In the genomic region with DNA sequence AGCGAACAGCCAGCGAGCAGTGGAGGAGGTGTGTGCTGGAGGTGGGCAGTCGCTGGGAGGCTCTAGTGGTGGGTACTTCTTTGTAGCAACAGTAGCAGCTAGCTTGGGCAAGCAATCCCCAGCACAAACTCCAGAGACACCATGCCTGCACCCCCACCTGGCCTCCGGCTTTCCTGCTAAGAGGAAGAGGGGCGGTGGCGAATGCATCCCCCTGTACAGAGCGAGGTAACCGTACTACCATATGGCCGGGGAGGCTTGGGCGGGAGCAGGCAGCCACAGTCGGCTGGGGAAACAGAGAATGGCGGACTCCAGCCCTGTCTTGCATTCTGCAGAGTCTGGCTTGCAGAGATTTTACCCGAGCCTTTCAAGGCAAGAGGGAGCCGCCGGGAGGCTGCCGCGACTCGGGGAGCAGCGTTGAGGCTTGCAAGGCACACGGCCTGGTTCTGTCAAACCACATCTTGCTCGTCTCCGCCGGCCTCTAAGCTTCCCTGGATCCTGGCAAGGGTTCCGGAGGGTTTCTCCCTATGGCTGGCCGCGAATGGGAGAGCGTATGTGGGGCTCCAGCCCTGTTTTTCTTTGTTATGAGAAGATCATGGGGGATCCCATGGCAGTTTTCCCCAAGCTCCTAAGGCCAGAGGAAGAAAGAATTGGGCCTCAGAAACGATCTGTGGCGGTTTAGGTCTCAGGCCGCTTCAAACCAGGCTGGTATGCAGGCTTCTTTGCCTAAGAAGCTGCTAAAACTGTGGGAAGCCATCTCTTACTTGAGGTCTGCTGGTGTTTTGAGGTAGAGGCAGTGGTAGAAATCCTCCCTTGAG, we compare ENCODE assay signal across 12 mouse cellular contexts. TPM values are rescaled to one million over a fixed set of nuclear protein-coding genes. Genes with fewer than 3 reads are reported as not detected.
A peak's percentile ranks its signal among the peaks of the same experiment; 100 is the strongest.
DNase-seq lines count a peak whose midpoint lies in the region; ATAC-seq and TF ChIP-seq lines count a peak whose summit lies in the region.
"Had no signal": no experiment of that assay in that cellular context is flagged by ENCODE, and none has a peak within 500 bp of the region (broad histone marks: within the 10 kb centered on the region; RNA-seq: fewer than 3 reads in every experiment).

No protein-coding gene starts in this region.

- H3K36me3 ChIP-seq in forebrain, postnatal 0 days (ENCODE audit: insufficient read depth) = no peaks in the 10 kb centered on the region
- H3K36me3 ChIP-seq in forebrain, embryonic 12.5 days (replicated peaks) = no peaks in the 10 kb centered on the region
- H3K36me3 ChIP-seq in midbrain, embryonic 14.5 days (ENCODE audit: control insufficient read depth, insufficient read depth, low read length) = no peaks in the 10 kb centered on the region
- no peaks in the 10 kb centered on the region for H3K36me3 ChIP-seq in midbrain, embryonic 16.5 days (ENCODE audit: control insufficient read depth, insufficient read depth, low read length)
- H3K36me3 ChIP-seq in neural tube, embryonic 11.5 days (ENCODE audit: control insufficient read depth, insufficient read depth, low read length) = no peaks in the 10 kb centered on the region
- H3K36me3 ChIP-seq: midbrain, embryonic 13.5 days had no signal

- under 1% methylated on average over 30 of the region's 30 CpGs for WGBS in forebrain, postnatal 0 days
- WGBS in forebrain, embryonic 12.5 days = 1% methylated on average over 30 of the region's 30 CpGs
- under 1% methylated on average over 30 of the region's 30 CpGs for WGBS in midbrain, embryonic 14.5 days
- WGBS in midbrain, embryonic 16.5 days = 2% methylated on average over 30 of the region's 30 CpGs
- whole genome bisulfite sequencing in neural tube, embryonic 11.5 days = under 1% methylated on average over 30 of the region's 30 CpGs

- no peak overlapping the region for H3K9ac ChIP-seq in forebrain, postnatal 0 days
- H3K9ac ChIP-seq in forebrain, embryonic 12.5 days = no peak overlapping the region
- no peak overlapping the region for H3K9ac ChIP-seq in midbrain, embryonic 14.5 days (replicated peaks; ENCODE audit: low read length)
- no peak overlapping the region for H3K9ac ChIP-seq in midbrain, embryonic 16.5 days (ENCODE audit: low read depth, low read length)
- H3K9ac ChIP-seq in neural tube, embryonic 11.5 days (ENCODE audit: low read length) = no peak overlapping the region
- H3K9ac ChIP-seq: midbrain, embryonic 13.5 days had no signal

- peak; percentile 30 for DNase-seq in forebrain, postnatal 0 days
- DNase-seq in midbrain, embryonic 14.5 days = peak; percentile 59
- DNase-seq in neural tube, embryonic 11.5 days (ENCODE audit: low spot score) = peak; percentile 53
- no peak for DNase-seq in layer of hippocampus, postnatal 25 days (ENCODE audit: extremely low spot score in 1 of 2, low spot score in 1 of 2)
- DNase-seq: layer of hippocampus, adult 9-11 months had no signal

- ATAC-seq in forebrain, postnatal 0 days = no peak
- ATAC-seq in forebrain, embryonic 12.5 days (ENCODE audit: low FRiP score) = no peak
- ATAC-seq in midbrain, embryonic 14.5 days (ENCODE audit: low FRiP score, low TSS enrichment) = no peak
- no peak for ATAC-seq in midbrain, embryonic 16.5 days
- 0 out of 2 replicates have a peak, but pooled peaks have one; percentile 21 for ATAC-seq in granulocyte monocyte progenitor cell, adult 5-6 weeks (replicated peaks; ENCODE audit: poor library complexity, severe bottlenecking)
- ATAC-seq in neural tube, embryonic 11.5 days (ENCODE audit: insufficient read depth, low FRiP score, low TSS enrichment) = no peak
- no peak for ATAC-seq in erythroid progenitor cell, adult 5-6 weeks (replicated peaks; ENCODE audit: low FRiP score, poor library complexity, severe bottlenecking)
- ATAC-seq: midbrain, embryonic 13.5 days had no signal

- no peak for TF ChIP-seq CTCF in forebrain, postnatal 0 days (IDR thresholded peaks at IDR 0.05; ENCODE audit: low read depth)

- no peaks in the 10 kb centered on the region for H3K4me1 ChIP-seq in forebrain, postnatal 0 days (ENCODE audit: insufficient read depth)
- H3K4me1 ChIP-seq in forebrain, embryonic 12.5 days = peaks cover 8% of the 10 kb centered on the region; the same call in 1 of the 2 replicates
- no peaks in the 10 kb centered on the region for H3K4me1 ChIP-seq in midbrain, embryonic 14.5 days (ENCODE audit: control insufficient read depth, insufficient read depth, low read length)
- no peaks in the 10 kb centered on the region for H3K4me1 ChIP-seq in midbrain, embryonic 16.5 days (ENCODE audit: control insufficient read depth, insufficient read depth, low read length)
- no peaks in the 10 kb centered on the region for H3K4me1 ChIP-seq in neural tube, embryonic 11.5 days (ENCODE audit: control insufficient read depth, insufficient read depth, low read length)

- H3K27ac ChIP-seq in forebrain, postnatal 0 days (ENCODE audit: low read depth, low read length) = no peak overlapping the region
- H3K27ac ChIP-seq in forebrain, embryonic 12.5 days = no peak overlapping the region
- H3K27ac ChIP-seq in midbrain, embryonic 14.5 days (replicated peaks; ENCODE audit: low read depth, low read length) = no peak overlapping the region
- no peak overlapping the region for H3K27ac ChIP-seq in midbrain, embryonic 16.5 days (ENCODE audit: low read length)
- H3K27ac ChIP-seq in neural tube, embryonic 11.5 days (ENCODE audit: low read depth, low read length) = no peak overlapping the region
- H3K27ac ChIP-seq: midbrain, embryonic 13.5 days had no signal

- no peak overlapping the region for H3K4me3 ChIP-seq in forebrain, postnatal 0 days (ENCODE audit: low read depth, low read length)
- no peak overlapping the region for H3K4me3 ChIP-seq in forebrain, embryonic 12.5 days (replicated peaks)
- H3K4me3 ChIP-seq in midbrain, embryonic 14.5 days (replicated peaks; ENCODE audit: low read depth, low read length) = no peak overlapping the region
- no peak overlapping the region for H3K4me3 ChIP-seq in midbrain, embryonic 16.5 days (ENCODE audit: low read depth, low read length)
- H3K4me3 ChIP-seq in neural tube, embryonic 11.5 days (ENCODE audit: low read depth, low read length) = 0 out of 2 replicates have a peak overlapping the region, but pooled peaks have one; percentile 4
- H3K4me3 ChIP-seq: midbrain, embryonic 13.5 days had no signal

- no peak overlapping the region for H3K4me2 ChIP-seq in forebrain, postnatal 0 days (ENCODE audit: low read depth)
- no peak overlapping the region for H3K4me2 ChIP-seq in forebrain, embryonic 12.5 days
- H3K4me2 ChIP-seq in midbrain, embryonic 14.5 days (ENCODE audit: low read length) = no peak overlapping the region
- no peak overlapping the region for H3K4me2 ChIP-seq in midbrain, embryonic 16.5 days (ENCODE audit: low read length)
- H3K4me2 ChIP-seq in neural tube, embryonic 11.5 days (ENCODE audit: low read depth) = no peak overlapping the region
- H3K4me2 ChIP-seq: midbrain, embryonic 13.5 days had no signal

- H3K9me3 ChIP-seq in forebrain, postnatal 0 days (ENCODE audit: low read length) = no peaks in the 10 kb centered on the region
- H3K9me3 ChIP-seq in forebrain, embryonic 12.5 days = no peaks in the 10 kb centered on the region
- no peaks in the 10 kb centered on the region for H3K9me3 ChIP-seq in midbrain, embryonic 14.5 days (ENCODE audit: control insufficient read depth, low read length)
- no peaks in the 10 kb centered on the region for H3K9me3 ChIP-seq in midbrain, embryonic 16.5 days (replicated peaks; ENCODE audit: control insufficient read depth, low read length, poor library complexity, severe bottlenecking)
- H3K9me3 ChIP-seq in neural tube, embryonic 11.5 days (ENCODE audit: control insufficient read depth, low read length) = no peaks in the 10 kb centered on the region
- H3K9me3 ChIP-seq: midbrain, embryonic 13.5 days had no signal

- H3K27me3 ChIP-seq in forebrain, postnatal 0 days (ENCODE audit: insufficient read depth, low read length) = peaks cover 76% of the 10 kb centered on the region
- peaks cover 100% of the 10 kb centered on the region for H3K27me3 ChIP-seq in forebrain, embryonic 12.5 days
- peaks cover 95% of the 10 kb centered on the region for H3K27me3 ChIP-seq in midbrain, embryonic 14.5 days (ENCODE audit: control insufficient read depth, insufficient read depth, low read length)
- H3K27me3 ChIP-seq in midbrain, embryonic 16.5 days (ENCODE audit: control insufficient read depth, insufficient read depth, low read depth, low read length) = peaks cover 64% of the 10 kb centered on the region
- H3K27me3 ChIP-seq in neural tube, embryonic 11.5 days (ENCODE audit: control insufficient read depth, insufficient read depth, low read length) = peaks cover 99% of the 10 kb centered on the region
- H3K27me3 ChIP-seq: CH12.LX had no signal

RNA-seq across cellular contexts. Expression of a gene that starts 2.8 kb away (rescaled TPM):
- 0.10 TPM in 1 of 2 replicates, not detected in the other for total RNA-seq in forebrain, postnatal 0 days (2014; rRNA removed)
- polyA plus RNA-seq in forebrain, postnatal 0 days (2015; fragmentation: Nextera tagmentation; extraction: Ambion mirVana) = not detected in 2 replicates
- 0.08 and 0.11 TPM in 2 replicates for polyA plus RNA-seq in forebrain, embryonic 12.5 days (2016; fragmentation: Nextera tagmentation; extraction: Ambion mirVana)
- polyA plus RNA-seq in midbrain, embryonic 14.5 days (2014; fragmentation: Nextera tagmentation; extraction: Ambion mirVana) = 0.11 TPM in 1 of 2 replicates, not detected in the other
- 0.05 TPM in 1 of 2 replicates, not detected in the other for polyA plus RNA-seq in midbrain, embryonic 16.5 days (2015; fragmentation: Nextera tagmentation; extraction: Ambion mirVana)
- not detected in 2 replicates for total RNA-seq in granulocyte monocyte progenitor cell, adult 5-6 weeks (2014; fragmentation: Nextera tagmentation)
- not detected in 2 replicates for total RNA-seq in granulocyte monocyte progenitor cell, adult 5-6 weeks (2017)
- 0.15 and 0.45 TPM in 2 replicates for polyA plus RNA-seq in neural tube, embryonic 11.5 days (2014; fragmentation: Nextera tagmentation; extraction: Ambion mirVana)
- not detected for total RNA-seq in layer of hippocampus, postnatal 25 days (2021)
- not detected in 2 replicates for total RNA-seq in erythroid progenitor cell, adult 5-6 weeks (2015; ENCODE audit: low replicate concordance)
- total RNA-seq in erythroid progenitor cell, adult 5-6 weeks (2017; ENCODE audit: low replicate concordance) = not detected in 2 replicates
- total RNA-seq: CH12.LX had no signal
- polyA plus RNA-seq: midbrain, embryonic 13.5 days; spleen, adult 2 months had no signal

Comparison
In these comparisons a context has a peak if more than half of its experiments do, and no peak if none do; other contexts are left out.
1. DNase-seq: peak in forebrain, postnatal 0 days (single experiment), midbrain, embryonic 14.5 days (single experiment) and neural tube, embryonic 11.5 days (single experiment); none in layer of hippocampus, postnatal 25 days (0 of 2).